Mouse (Mus musculus) ES-E14 (cell line): ENCODE measurements around the gene Iqschfp.

Source experiments
- HCFC1 ChIP-seq: IDR thresholded peaks from 2 replicates; pipeline ENCODE4 v1.6.1; 2012; ENCODE audit warnings: low read length, inconsistent platforms, borderline replicate concordance; ENCODE audit not compliant: insufficient read depth
- MAFK ChIP-seq: IDR thresholded peaks from 2 replicates; pipeline ENCODE4 v1.6.1; 2014; ENCODE audit warnings: mild to moderate bottlenecking, low read depth, low read length, inconsistent platforms; ENCODE audit not compliant: insufficient read depth
- ZC3H11A ChIP-seq: IDR thresholded peaks from 2 replicates; pipeline ENCODE4 v1.6.1; 2012; ENCODE audit warnings: low read depth, mild to moderate bottlenecking, inconsistent platforms, low read length, borderline replicate concordance

- TF ChIP-seq MAFK (no peak), ZC3H11A (no peak), HCFC1 (no peak)
Measured at GRCm38 (mm10) chr3:68377452-68378198, 485.6 kb downstream of the Iqschfp start.
